Mouse (Mus musculus) embryonic fibroblast, embryonic 13.5 days (primary cell): ENCODE measurements around the gene Atxn1l. TPM values are rescaled to one million over a fixed set of nuclear protein-coding genes. Genes with fewer than 3 reads are reported as not detected.

Experiments used
- H3K27ac ChIP-seq: 2 replicates; pipeline ENCODE4 v1.5.1; 2012; ENCODE audit warnings: low read length, control low read depth, inconsistent platforms; ENCODE audit not compliant: insufficient read depth
- H3K4me1 ChIP-seq: 2 replicates; pipeline ENCODE4 v1.6.1; 2011; ENCODE audit warnings: low read length; ENCODE audit not compliant: control insufficient read depth, insufficient read depth
- H3K4me3 ChIP-seq: 2 replicates; pipeline ENCODE4 v1.5.1; 2011; ENCODE audit warnings: mild to moderate bottlenecking, control low read depth, low read length; ENCODE audit not compliant: insufficient read depth
- CTCF ChIP-seq: IDR thresholded peaks from 2 replicates; pipeline ENCODE4 v1.5.1; 2011; ENCODE audit warnings: mild to moderate bottlenecking, control low read depth, low read length, moderate library complexity, borderline replicate concordance; ENCODE audit not compliant: insufficient read depth
- POLR2A ChIP-seq: IDR thresholded peaks from 2 replicates; pipeline ENCODE4 v1.6.1; 2011; ENCODE audit warnings: low read depth, mild to moderate bottlenecking, control low read depth, low read length, moderate library complexity
- polyA plus RNA-seq: library from polyadenylated mRNA; stranded (reverse); fragments of >200 nt; gene quantifications from 2 replicates; pipeline ENCODE4 v1.2.4, GENCODE M21; 2011; ENCODE audit warnings: low read depth; ENCODE audit not compliant: missing spikeins, insufficient read length

Gene Atxn1l
- polyA plus RNA-seq, 1 experiment: 32.0 TPM

- TF ChIP-seq CTCF (no peak), POLR2A (no peak)
- no peak overlapping the region for H3K4me3 ChIP-seq
- H3K4me1 ChIP-seq: no peaks in the 10 kb centered on the region
- H3K27ac ChIP-seq: no peak overlapping the region
Observed at GRCm38 (mm10) chr8:109681535-109681934, 56.0 kb downstream of the Atxn1l start.

Other genes with a start within 250 kb of the Atxn1l start
- gene Pmfbp1, start 243.7 kb downstream of the Atxn1l start, polyA plus RNA-seq: not detected in 2 replicates
- gene Dhx38, start 171.9 kb downstream of the Atxn1l start, polyA plus RNA-seq: 23.0 and 23.3 TPM in 2 replicates
- 8.2 and 13.1 TPM in 2 replicates for gene Txnl4b, start 171.8 kb downstream of the Atxn1l start, polyA plus RNA-seq
- gene Hp, start 158.6 kb downstream of the Atxn1l start, polyA plus RNA-seq: 0.39 TPM in 1 of 2 replicates, not detected in the other
- 8.0 and 10.6 TPM in 2 replicates for gene Dhodh, start 129.1 kb downstream of the Atxn1l start, polyA plus RNA-seq
- gene Pkd1l3, start 123.2 kb downstream of the Atxn1l start, polyA plus RNA-seq: not detected in 2 replicates
- 72.9 and 74.4 TPM in 2 replicates for gene Ist1, start 44.5 kb downstream of the Atxn1l start, polyA plus RNA-seq
- gene Zfp821, start 32.2 kb downstream of the Atxn1l start, polyA plus RNA-seq: 10.9 and 14.6 TPM in 2 replicates
- gene Ap1g1, start 40.8 kb upstream of the Atxn1l start, polyA plus RNA-seq: 71.7 and 77.2 TPM in 2 replicates
- 7.5 and 8.8 TPM in 2 replicates for gene Phlpp2, start 130.8 kb upstream of the Atxn1l start, polyA plus RNA-seq
- gene Marveld3, start 224.5 kb upstream of the Atxn1l start, polyA plus RNA-seq: not detected in 2 replicates